Mouse (Mus musculus) C2C12 (cell line): Measurements from ENCODE around the gene Cltc. TPM values are rescaled to one million over a fixed set of nuclear protein-coding genes. Genes with fewer than 3 reads are reported as not detected.

Experiments used
- H3K27me3 ChIP-seq: one replicate; pipeline ENCODE4 v1.6.1; 2011; ENCODE audit not compliant: control insufficient read depth, insufficient read depth, insufficient read length
- H3K36me3 ChIP-seq: one replicate; pipeline ENCODE4 v1.6.1; 2011; ENCODE audit not compliant: control insufficient read depth, insufficient read depth
- H3K4me3 ChIP-seq: one replicate; pipeline ENCODE4 v1.5.1; 2011; ENCODE audit warnings: mild to moderate bottlenecking, control low read depth; ENCODE audit not compliant: poor library complexity, insufficient read depth, severe bottlenecking
- H3K79me2 ChIP-seq: one replicate; pipeline ENCODE4 v1.6.1; 2011; ENCODE audit not compliant: control insufficient read depth, insufficient read depth
- H3K79me3 ChIP-seq: one replicate; pipeline ENCODE4 v1.6.1; 2011; ENCODE audit warnings: low read depth, control low read depth
- H3ac ChIP-seq: one replicate; pipeline ENCODE3; 2011; ENCODE audit warnings: low read depth; ENCODE audit not compliant: control insufficient read depth, insufficient read length
- CEBPB ChIP-seq: IDR thresholded peaks from one replicate; pipeline ENCODE4 v1.6.1; 2011; ENCODE audit warnings: low read depth, mild to moderate bottlenecking, control low read depth, moderate library complexity
- CTCF ChIP-seq: IDR thresholded peaks from one replicate; pipeline ENCODE4 v1.5.1; 2011; ENCODE audit not compliant: control insufficient read depth, insufficient read depth, insufficient read length
- FOSL1 ChIP-seq: IDR thresholded peaks from one replicate; pipeline ENCODE4 v1.8.0; 2011; ENCODE audit warnings: mild to moderate bottlenecking, low read length; ENCODE audit not compliant: poor library complexity, insufficient read depth, severe bottlenecking
- MAX ChIP-seq: IDR thresholded peaks from one replicate; pipeline ENCODE4 v1.6.1; 2011; ENCODE audit warnings: mild to moderate bottlenecking, control low read depth
- MYOD1 ChIP-seq: IDR thresholded peaks from one replicate; pipeline ENCODE4 v1.6.1; 2011; ENCODE audit warnings: low read depth; ENCODE audit not compliant: control insufficient read depth, insufficient read length
- MYOG ChIP-seq: IDR thresholded peaks from one replicate; pipeline ENCODE4 v1.6.1; 2011; ENCODE audit not compliant: control insufficient read depth, insufficient read length; ENCODE audit errors: extremely low read depth
- USF1 ChIP-seq: IDR thresholded peaks from one replicate; pipeline ENCODE4 v1.6.1; 2011; ENCODE audit warnings: low read depth, mild to moderate bottlenecking, control low read depth, moderate library complexity
- polyA plus RNA-seq: library from polyadenylated mRNA; unstranded; fragments of >200 nt; fragmentation: generic; extraction: Trizol; gene quantifications from one replicate; pipeline ENCODE4 v1.2.1, GENCODE M21; 2012; ENCODE audit warnings: missing spikeins

Cltc gene
- polyA plus RNA-seq, 1 experiment = 65.1 TPM

GRCm38 (mm10) chr11:86724982-86725381, 32.4 kb downstream of the Cltc start:
- H3K36me3 ChIP-seq = peaks cover 99% of the 10 kb centered on the region

GRCm38 (mm10) chr11:86724004-86724403, 33.4 kb downstream of the Cltc start:
- Histone ChIP-seq H3ac (no peak overlapping the region), H3K36me3 (peaks cover 99% of the 10 kb centered on the region), H3K4me3 (no peak overlapping the region), H3K27me3 (no peaks in the 10 kb centered on the region), H3K79me3 (peaks cover 3% of the 10 kb centered on the region), H3K79me2 (peaks cover 16% of the 10 kb centered on the region)
- TF ChIP-seq MAX (no peak), MYOD1 (no peak), CTCF (no peak), FOSL1 (no peak), MYOG (no peak), CEBPB (no peak), USF1 (no peak)

More at GRCm38 (mm10) chr11:86724982-86725381, 32.4 kb downstream of the Cltc start:
- no peak for TF ChIP-seq CEBPB
- no peak for TF ChIP-seq MAX
- no peak for TF ChIP-seq USF1
- TF ChIP-seq MYOD1 = no peak
- TF ChIP-seq MYOG = no peak
- TF ChIP-seq CTCF = no peak
- TF ChIP-seq FOSL1 = no peak
- Histone ChIP-seq H3ac (no peak overlapping the region), H3K27me3 (no peaks in the 10 kb centered on the region), H3K79me3 (peaks cover 3% of the 10 kb centered on the region), H3K79me2 (peaks cover 23% of the 10 kb centered on the region), H3K4me3 (no peak overlapping the region)

GRCm38 (mm10) chr11:86719390-86719789, 38.0 kb downstream of the Cltc start:
- Histone ChIP-seq H3K36me3 (peaks cover 96% of the 10 kb centered on the region), H3K79me3 (peaks cover 2% of the 10 kb centered on the region), H3ac (no peak overlapping the region), H3K27me3 (no peaks in the 10 kb centered on the region), H3K79me2 (peaks cover 8% of the 10 kb centered on the region), H3K4me3 (no peak overlapping the region)
- TF ChIP-seq MYOG (no peak), FOSL1 (no peak), MYOD1 (no peak), USF1 (no peak), CEBPB (no peak), CTCF (no peak), MAX (no peak)

- Histone ChIP-seq H3ac (no peak overlapping the region), H3K79me3 (peaks cover 2% of the 10 kb centered on the region), H3K79me2 (peaks cover 17% of the 10 kb centered on the region), H3K36me3 (peaks cover 97% of the 10 kb centered on the region), H3K4me3 (no peak overlapping the region), H3K27me3 (no peaks in the 10 kb centered on the region)
- TF ChIP-seq MAX (no peak), USF1 (no peak), MYOG (no peak), FOSL1 (no peak), CEBPB (no peak), CTCF (no peak), MYOD1 (no peak)
These were observed 39.0 kb downstream of the Cltc start for GRCm38 (mm10) chr11:86718369-86718768.

DNA sequence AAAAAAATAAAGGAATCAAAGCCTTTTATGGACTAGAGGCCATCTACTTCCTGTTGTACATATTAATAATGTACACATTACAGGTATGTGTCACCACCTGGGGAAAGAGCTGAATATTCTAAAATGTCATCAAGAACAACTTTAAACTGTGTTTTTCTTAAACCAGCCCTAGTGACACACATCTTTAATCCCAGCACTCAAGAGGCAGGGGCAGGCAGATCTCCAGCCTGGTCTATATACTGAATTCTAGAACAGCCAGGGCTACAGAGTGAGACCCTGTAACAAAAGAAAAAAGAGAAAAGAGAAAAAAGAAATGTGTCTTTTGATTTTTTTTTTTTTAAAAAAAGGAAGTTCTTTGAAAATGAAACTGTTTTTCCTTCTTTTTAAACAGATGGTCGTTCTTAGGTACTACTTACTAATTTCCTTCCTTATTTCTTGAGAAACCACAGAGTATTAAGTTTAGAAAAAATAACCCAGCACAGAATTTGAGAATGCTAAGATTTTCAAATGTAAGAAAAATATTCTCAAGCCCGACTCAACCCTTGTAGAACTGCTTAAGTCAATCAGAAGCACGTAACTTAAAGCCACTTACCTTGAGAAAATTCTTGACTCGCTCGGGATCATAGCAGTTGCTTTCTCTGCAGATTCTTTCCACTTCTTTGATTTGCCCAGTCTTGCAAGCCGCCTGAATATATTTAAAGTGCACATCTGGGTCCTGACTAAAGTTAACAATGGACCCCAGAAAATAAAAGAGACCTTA, 39.9 kb downstream of the Cltc start:
- no peak overlapping the region for H3ac ChIP-seq
- peaks cover 97% of the 10 kb centered on the region for H3K36me3 ChIP-seq
- H3K27me3 ChIP-seq = no peaks in the 10 kb centered on the region
- peaks cover 2% of the 10 kb centered on the region for H3K79me3 ChIP-seq
- H3K4me3 ChIP-seq = no peak overlapping the region
- H3K79me2 ChIP-seq = peaks cover 18% of the 10 kb centered on the region
- TF ChIP-seq FOSL1 (no peak), USF1 (no peak), MYOG (no peak), CTCF (no peak)

DNA sequence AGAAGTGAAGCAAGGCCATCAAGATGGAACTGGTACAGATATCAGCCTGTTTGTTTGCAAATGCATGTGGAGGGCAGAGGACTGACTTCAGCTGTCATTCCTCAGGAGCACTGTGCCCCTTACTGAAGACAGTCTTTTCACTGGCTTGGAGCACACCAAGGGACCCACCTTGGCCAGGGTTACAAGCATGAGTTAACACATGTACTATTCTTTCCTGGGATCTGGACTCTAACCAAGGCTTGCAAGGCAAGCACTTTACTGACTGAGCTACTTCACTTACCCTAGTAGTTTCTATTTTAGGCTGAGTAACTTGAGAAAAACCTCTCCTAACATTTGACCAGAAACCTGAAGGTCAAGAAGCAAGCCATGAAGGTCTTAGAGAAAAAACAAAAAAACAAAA, 42.8 kb downstream of the Cltc start:
- TF ChIP-seq CEBPB (no peak), MYOG (no peak), FOSL1 (no peak), MAX (no peak), CTCF (no peak), USF1 (no peak), MYOD1 (no peak)
- Histone ChIP-seq H3K36me3 (peaks cover 97% of the 10 kb centered on the region), H3ac (no peak overlapping the region)

More for the DNA sequence above, 42.8 kb downstream of the Cltc start:
- Histone ChIP-seq H3K79me2 (peaks cover 18% of the 10 kb centered on the region), H3K27me3 (no peaks in the 10 kb centered on the region), H3K79me3 (peaks cover 2% of the 10 kb centered on the region), H3K4me3 (no peak overlapping the region)
